Mouse (Mus musculus): ENCODE data around the gene Slc12a6. TPM values are rescaled to one million over a fixed set of nuclear protein-coding genes. Genes with fewer than 3 reads are reported as not detected.

The Slc12a6 gene
- polyA plus RNA-seq (2012; rRNA removed), result 34.7 and 49.1 TPM in 2 replicates

GRCm38 (mm10) chr2:112265448-112266241 is at the start of gene Slc12a6:
Gene Slc12a6 (plus strand): TSS chr2:112265825.
- under 1% methylated on average over 85 of the region's 85 CpGs for WGBS
- TF ChIP-seq CTCF (IDR thresholded peaks at IDR 0.05; ENCODE audit: insufficient read depth, low read length), result no peak
- TF ChIP-seq POLR2A (IDR thresholded peaks at IDR 0.05; ENCODE audit: borderline replicate concordance, extremely low read depth, low read depth, low read length), result peak; percentile 53; the same call in 1 of the 2 replicates
- peaks cover 6% of the 10 kb centered on the region; the same call in 1 of the 2 replicates for H3K4me1 ChIP-seq (ENCODE audit: control insufficient read depth, insufficient read depth, low read length)
- DNase-seq, result peak; percentile 88
- peak within 1 kb of the TSS; percentile 87 for H3K4me3 ChIP-seq (replicated peaks; ENCODE audit: extremely low read depth, low read depth, low read length)

DNA sequence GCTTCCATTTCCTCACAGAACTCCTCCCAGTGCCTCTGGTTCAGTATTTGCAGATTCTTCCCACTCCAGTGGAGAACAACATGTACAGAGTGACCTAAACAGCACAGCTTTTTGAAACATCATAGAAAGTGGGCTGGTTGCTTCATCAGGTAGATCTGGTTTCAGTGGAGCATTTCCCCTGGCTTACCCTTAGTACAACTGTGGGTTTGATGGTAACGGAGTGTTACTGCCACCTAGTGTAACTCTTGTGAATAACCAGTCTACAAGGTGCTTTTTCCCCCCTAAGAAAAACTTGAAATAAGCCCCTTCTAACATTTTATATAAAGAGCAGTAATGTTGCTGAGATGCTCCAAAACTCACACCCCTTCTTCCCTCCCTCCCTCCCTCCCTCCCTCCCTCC is 49.6 kb upstream of the Slc12a6 start:
- no peak for DNase-seq
- no peak overlapping the region for H3K4me3 ChIP-seq (replicated peaks; ENCODE audit: extremely low read depth, low read depth, low read length)
- 9% methylated on average over 1 of the region's 1 CpGs for WGBS
- no peak for TF ChIP-seq POLR2A (IDR thresholded peaks at IDR 0.05; ENCODE audit: borderline replicate concordance, extremely low read depth, low read depth, low read length)
- TF ChIP-seq CTCF (IDR thresholded peaks at IDR 0.05; ENCODE audit: insufficient read depth, low read length), result peak; percentile 33; the same call in 1 of the 2 replicates
- no peaks in the 10 kb centered on the region for H3K4me1 ChIP-seq (ENCODE audit: control insufficient read depth, insufficient read depth, low read length)

- TF ChIP-seq CTCF (IDR thresholded peaks at IDR 0.05; ENCODE audit: insufficient read depth, low read length) (no peak), POLR2A (IDR thresholded peaks at IDR 0.05; ENCODE audit: borderline replicate concordance, extremely low read depth, low read depth, low read length) (no peak)
- 45% methylated on average over 6 of the region's 6 CpGs for WGBS
Observed at GRCm38 (mm10) chr2:112217614-112218013, 48.0 kb upstream of the Slc12a6 start.

GRCm38 (mm10) chr2:112220880-112221279 is 44.7 kb upstream of the Slc12a6 start:
- TF ChIP-seq POLR2A (IDR thresholded peaks at IDR 0.05; ENCODE audit: borderline replicate concordance, extremely low read depth, low read depth, low read length) (no peak), CTCF (IDR thresholded peaks at IDR 0.05; ENCODE audit: insufficient read depth, low read length) (no peak)
- Histone ChIP-seq H3K4me3 (replicated peaks; ENCODE audit: extremely low read depth, low read depth, low read length) (no peak overlapping the region), H3K4me1 (ENCODE audit: control insufficient read depth, insufficient read depth, low read length) (no peaks in the 10 kb centered on the region)
- DNase-seq, result no peak
- WGBS, result 77% methylated on average over 5 of the region's 5 CpGs

More at GRCm38 (mm10) chr2:112217614-112218013, 48.0 kb upstream of the Slc12a6 start:
- Histone ChIP-seq H3K4me3 (replicated peaks; ENCODE audit: extremely low read depth, low read depth, low read length) (no peak overlapping the region), H3K4me1 (ENCODE audit: control insufficient read depth, insufficient read depth, low read length) (no peaks in the 10 kb centered on the region)
- no peak for DNase-seq

- Histone ChIP-seq H3K4me1 (ENCODE audit: control insufficient read depth, insufficient read depth, low read length) (no peaks in the 10 kb centered on the region), H3K4me3 (replicated peaks; ENCODE audit: extremely low read depth, low read depth, low read length) (no peak overlapping the region)
- no peak for DNase-seq
- TF ChIP-seq POLR2A (IDR thresholded peaks at IDR 0.05; ENCODE audit: borderline replicate concordance, extremely low read depth, low read depth, low read length) (no peak), CTCF (IDR thresholded peaks at IDR 0.05; ENCODE audit: insufficient read depth, low read length) (no peak)
- 43% methylated on average over 5 of the region's 5 CpGs for WGBS
Observed at GRCm38 (mm10) chr2:112222607-112223006, 43.0 kb upstream of the Slc12a6 start.

- no peak for DNase-seq
- H3K4me3 ChIP-seq (replicated peaks; ENCODE audit: extremely low read depth, low read depth, low read length), result no peak overlapping the region
- no peak for TF ChIP-seq CTCF (IDR thresholded peaks at IDR 0.05; ENCODE audit: insufficient read depth, low read length)
- no peak for TF ChIP-seq POLR2A (IDR thresholded peaks at IDR 0.05; ENCODE audit: borderline replicate concordance, extremely low read depth, low read depth, low read length)
- H3K4me1 ChIP-seq (ENCODE audit: control insufficient read depth, insufficient read depth, low read length), result no peaks in the 10 kb centered on the region
- WGBS, result 54% methylated on average over 4 of the region's 4 CpGs
Observed at GRCm38 (mm10) chr2:112224356-112224755, 41.3 kb upstream of the Slc12a6 start.

GRCm38 (mm10) chr2:112232623-112233022 is 33.0 kb upstream of the Slc12a6 start:
- DNase-seq, result no peak
- no peak overlapping the region for H3K4me3 ChIP-seq (replicated peaks; ENCODE audit: extremely low read depth, low read depth, low read length)
- WGBS, result 50% methylated on average over 1 of the region's 1 CpGs
- TF ChIP-seq POLR2A (IDR thresholded peaks at IDR 0.05; ENCODE audit: borderline replicate concordance, extremely low read depth, low read depth, low read length) (no peak), CTCF (IDR thresholded peaks at IDR 0.05; ENCODE audit: insufficient read depth, low read length) (no peak)
- H3K4me1 ChIP-seq (ENCODE audit: control insufficient read depth, insufficient read depth, low read length), result no peaks in the 10 kb centered on the region

- no peak for TF ChIP-seq CTCF (IDR thresholded peaks at IDR 0.05; ENCODE audit: insufficient read depth, low read length)
- TF ChIP-seq POLR2A (IDR thresholded peaks at IDR 0.05; ENCODE audit: borderline replicate concordance, extremely low read depth, low read depth, low read length), result no peak
- DNase-seq, result no peak
- H3K4me1 ChIP-seq (ENCODE audit: control insufficient read depth, insufficient read depth, low read length), result no peaks in the 10 kb centered on the region
- no peak overlapping the region for H3K4me3 ChIP-seq (replicated peaks; ENCODE audit: extremely low read depth, low read depth, low read length)
- WGBS, result 81% methylated on average over 2 of the region's 2 CpGs
Observed at GRCm38 (mm10) chr2:112236620-112237019, 29.0 kb upstream of the Slc12a6 start.

DNA sequence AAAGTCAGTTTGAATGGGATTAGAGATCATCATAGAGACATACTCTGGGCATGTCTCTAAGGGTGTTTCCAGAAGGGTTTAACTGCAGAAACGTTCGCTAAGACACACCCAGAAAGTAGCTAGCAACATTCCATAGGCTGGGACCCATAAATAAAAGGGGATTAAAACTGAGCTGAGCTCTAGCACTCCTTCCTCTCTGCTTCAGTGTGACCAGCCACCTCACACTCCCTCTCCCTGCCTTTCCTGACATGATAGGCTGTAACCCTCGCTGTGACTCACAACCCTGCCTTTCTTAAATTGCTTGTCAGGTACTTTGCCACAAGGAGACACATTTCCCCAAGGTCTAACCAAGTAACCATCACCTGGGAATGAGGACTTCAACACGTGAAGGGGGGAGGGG is 27.6 kb upstream of the Slc12a6 start:
- no peak overlapping the region for H3K4me3 ChIP-seq (replicated peaks; ENCODE audit: extremely low read depth, low read depth, low read length)
- no peak for DNase-seq
- H3K4me1 ChIP-seq (ENCODE audit: control insufficient read depth, insufficient read depth, low read length), result no peaks in the 10 kb centered on the region
- WGBS, result 13% methylated on average over 4 of the region's 4 CpGs
- TF ChIP-seq POLR2A (IDR thresholded peaks at IDR 0.05; ENCODE audit: borderline replicate concordance, extremely low read depth, low read depth, low read length) (no peak), CTCF (IDR thresholded peaks at IDR 0.05; ENCODE audit: insufficient read depth, low read length) (no peak)

Measured in lung, adult 2 months (tissue).